Mouse (Mus musculus): ENCODE measurements at regions not wholly inside any gene's neighbourhood (a gene's known extent, or its start where the extent isn't known, plus 50 kb on each side); places are given as distances from the start of the nearest gene placed in this dataset.

DNA sequence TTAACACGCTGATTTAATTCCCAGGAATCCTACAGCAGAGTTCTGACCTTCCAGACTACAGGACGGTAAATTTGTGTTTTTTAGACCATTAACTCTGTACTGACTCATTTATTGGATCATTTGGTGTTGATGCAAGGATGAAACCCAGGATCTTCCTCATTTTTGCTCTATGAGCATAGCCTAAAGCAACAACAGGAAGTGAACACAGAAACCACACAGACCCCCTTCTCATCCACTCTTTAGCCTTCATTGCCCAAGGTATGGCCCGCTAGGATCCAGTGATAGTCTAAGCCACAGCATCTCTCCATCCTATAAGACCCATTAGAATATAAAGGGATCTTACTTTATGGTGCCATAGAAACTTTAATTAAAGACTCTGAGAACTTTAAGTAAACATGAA is 56.5 kb upstream of the Grin2b start:
- in situ Hi-C loops (cut with MboI, MseI): loop anchor here (10.0 to 25.0 kb wide), 2 partner anchors 955 to 1692 kb away; no protein-coding TSS in a partner anchor

DNA sequence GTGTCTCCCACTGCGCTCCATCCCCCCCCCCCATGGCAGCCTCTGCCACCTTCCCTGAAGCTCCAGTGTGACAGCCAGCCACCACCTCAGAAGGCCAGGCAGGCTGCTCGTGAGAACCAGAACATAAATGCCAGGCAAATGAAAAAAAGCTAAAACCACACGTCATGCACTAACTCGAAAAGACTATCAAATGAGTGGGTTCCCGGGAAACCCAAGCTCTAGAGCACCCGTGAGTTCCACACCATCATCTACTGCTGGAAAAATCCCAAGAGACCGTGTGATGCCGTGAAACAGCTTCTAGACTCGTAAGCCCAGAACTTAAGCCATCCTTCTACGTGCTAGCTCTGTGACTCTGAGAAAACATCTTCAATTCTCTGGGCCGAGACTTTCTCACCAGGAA is 62.2 kb upstream of the Grin2b start:
- in situ Hi-C loops (cut with MboI, MseI): loop anchor here (10.0 to 25.0 kb wide), 2 partner anchors 961 to 1698 kb away; no protein-coding TSS in a partner anchor

DNA sequence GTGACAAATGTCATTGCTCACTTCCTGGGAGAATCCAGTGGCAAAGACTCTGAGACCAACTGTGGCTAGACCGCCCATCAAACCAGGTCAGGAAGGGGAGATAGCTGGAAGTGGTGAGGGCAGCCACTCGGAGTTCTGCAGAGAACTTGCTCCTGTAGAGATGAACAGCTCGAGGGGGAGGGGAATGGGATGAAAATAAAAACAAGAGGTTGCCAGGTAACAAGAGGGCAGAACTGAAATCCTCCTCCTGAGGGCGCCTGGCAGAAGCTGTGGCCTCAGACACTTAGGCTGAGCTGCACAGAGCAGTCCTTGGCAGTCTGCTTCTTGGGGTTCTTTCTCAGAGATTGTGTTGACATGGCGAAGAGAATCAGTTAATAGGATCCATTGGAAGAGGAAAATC is 65.7 kb upstream of the Grin2b start:
- in situ Hi-C loops (cut with MboI, MseI): loop anchor here (10.0 to 25.0 kb wide), 2 partner anchors 964 to 1702 kb away; no protein-coding TSS in a partner anchor

DNA sequence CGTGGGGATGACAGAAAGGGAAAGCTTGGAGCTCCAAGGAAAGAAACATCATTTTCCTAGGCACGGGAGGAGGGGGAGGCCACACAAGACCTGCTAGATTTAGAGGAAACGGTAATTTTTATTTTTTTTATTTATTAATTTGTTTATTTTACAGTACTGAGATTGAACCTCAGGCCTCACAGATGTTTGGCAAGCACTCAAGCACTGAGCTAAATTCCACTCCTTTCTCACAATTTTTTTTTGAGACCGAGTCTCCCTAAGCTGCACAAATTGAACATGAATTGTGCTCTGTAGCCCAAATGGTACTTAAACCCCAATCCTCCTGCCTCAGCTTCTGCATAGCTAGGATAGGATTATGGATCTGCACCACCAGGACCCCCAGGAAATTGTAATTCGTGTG is 66.1 kb upstream of the Grin2b start:
- in situ Hi-C loops (cut with MboI, MseI): loop anchor here (10.0 to 25.0 kb wide), 2 partner anchors 965 to 1702 kb away; no protein-coding TSS in a partner anchor

DNA sequence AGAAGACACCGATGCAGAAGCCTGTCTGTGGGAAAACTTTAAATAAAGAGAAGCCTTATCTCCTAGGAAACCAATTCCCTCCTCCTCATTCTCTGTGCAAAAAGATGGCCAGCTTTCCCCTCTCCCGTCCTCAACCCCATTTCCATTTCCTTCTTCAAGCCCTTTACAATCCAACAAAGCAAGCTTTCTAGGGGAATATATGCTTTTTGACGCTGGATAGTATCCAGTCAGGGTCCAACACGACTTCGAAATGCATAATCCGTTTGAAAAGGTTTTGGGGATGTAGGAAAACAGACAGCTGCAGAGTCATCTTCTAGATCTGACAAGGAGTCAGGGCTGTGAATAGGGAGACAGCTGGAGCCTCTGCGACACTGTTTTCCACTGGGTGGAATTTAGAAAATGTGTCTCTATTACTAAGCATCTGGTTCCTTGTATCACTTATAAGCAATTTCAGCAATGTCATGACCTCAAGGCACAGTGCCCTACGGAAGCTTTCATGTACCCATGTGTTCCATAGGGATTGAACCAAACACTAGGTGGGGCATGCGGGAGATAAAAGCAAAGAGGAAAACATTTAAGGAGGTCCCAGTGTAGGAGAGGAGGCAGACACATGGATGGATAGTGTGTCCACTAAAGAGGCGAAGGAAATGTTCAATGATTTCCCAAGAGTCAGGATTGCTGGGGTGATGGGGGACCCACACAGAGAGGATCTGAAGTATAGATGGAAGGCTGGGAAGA is 68.4 kb upstream of the Grin2b start:
- in situ Hi-C loops (cut with MboI, MseI): loop anchor here (25.0 kb wide), 1 partner anchor 1704 kb away; no protein-coding TSS in a partner anchor

DNA sequence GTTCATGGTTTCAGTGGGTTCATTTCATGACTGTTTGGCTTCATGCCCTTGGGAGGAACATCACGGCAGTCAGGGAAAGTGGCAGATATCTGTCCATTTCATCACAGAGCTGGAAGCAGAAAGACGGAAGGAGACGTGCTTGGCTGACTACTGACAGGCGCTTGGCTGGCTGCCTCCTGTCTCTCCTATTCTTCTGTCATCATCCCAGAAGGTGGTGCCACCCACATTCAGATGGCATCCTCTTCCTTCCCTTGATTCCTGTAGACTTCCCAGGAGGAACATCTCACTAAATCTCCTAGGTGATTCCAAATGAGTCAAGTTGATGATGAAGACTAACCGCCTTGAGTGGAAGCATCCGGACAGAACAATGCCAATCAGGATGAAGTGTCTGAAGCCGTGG is 71.6 kb upstream of the Grin2b start:
- in situ Hi-C loops (cut with MboI, MseI): loop anchor here (25.0 kb wide), 1 partner anchor 1708 kb away; no protein-coding TSS in a partner anchor

DNA sequence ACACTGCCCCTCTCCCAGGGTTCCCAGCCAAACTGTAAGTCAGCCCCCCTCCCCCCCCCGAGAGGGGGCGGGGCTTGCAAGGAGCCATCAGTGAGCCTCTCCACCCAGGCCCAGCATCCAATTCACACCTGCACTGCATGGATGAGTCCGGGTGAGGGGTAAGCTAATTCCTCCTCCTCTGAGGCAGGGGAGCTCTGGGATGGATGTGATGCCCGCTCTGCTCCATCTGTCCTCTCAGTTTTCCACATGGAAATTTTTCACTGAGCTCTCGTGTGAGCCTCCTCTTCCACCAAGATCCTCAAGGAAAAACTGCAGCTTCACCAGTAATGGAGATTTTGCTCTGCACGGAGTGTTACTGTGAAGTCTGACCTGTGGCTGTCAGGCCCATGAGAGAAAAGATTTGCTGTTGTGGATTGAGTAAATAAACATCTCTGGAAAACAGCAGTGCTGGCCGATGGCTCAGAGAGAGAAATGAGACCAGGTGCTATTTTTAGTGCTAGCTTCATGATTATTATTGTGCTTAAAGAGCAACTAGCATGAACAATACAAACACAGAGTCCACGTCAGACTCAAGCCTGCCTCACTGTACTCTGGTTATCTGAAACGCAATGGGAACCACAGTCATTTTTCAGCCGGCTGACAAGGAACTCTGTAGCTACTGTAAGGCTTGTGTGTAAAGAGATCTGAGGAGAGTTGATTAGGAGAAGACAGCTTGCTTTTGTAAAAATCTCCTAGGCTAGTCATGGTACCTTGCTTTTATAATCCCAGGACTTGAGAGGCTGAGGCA is 71.4 kb upstream of the Gm8994 start:
- in situ Hi-C loops (cut with MboI, MseI): no loop called here

DNA sequence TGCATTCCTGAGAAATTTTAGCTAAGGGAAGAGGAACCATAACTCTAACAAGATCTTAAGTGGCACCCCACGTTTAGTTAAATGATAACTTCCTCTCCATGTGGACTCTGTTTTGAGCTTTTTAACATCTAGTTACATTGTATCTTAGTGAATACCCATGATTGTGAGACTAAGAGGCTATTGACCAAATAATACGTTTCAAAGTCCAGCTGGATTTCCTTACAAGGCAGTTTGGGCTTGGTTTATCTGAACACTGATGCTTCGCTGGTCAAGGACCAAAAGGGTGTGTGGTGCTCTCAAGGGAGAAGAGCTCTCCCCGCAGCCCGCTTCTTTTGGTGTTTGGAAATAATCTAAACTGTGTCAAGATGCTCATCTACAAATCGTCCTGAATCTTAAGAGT is 51.6 kb upstream of the Gm8994 start:
- in situ Hi-C loops (cut with MboI, MseI): no loop called here

DNA sequence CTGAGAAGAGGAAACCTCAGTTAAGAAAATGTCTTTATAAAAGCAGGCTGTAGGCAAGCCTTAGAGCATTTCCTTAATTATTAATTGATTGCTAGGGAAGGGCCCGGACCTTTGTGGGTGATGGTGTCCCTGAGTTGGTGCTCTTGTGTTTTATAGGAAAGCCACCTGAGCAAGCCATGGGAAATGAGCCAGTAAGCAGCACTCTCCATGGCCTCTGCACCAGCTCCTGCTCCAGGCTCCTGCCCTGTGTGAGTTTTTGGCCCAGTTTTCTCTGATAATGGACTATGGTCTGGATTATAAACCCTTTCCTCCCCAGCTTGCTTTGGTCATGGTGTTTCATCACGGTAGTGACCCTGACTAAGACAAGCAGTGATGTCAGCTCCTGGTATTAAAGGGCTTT is 50.6 kb upstream of the Gm8994 start:
- in situ Hi-C loops (cut with MboI, MseI): no loop called here
